Mouse (Mus musculus) heart, postnatal 4 days (tissue): ENCODE results near the gene Sp100. TPM values are rescaled to one million over a fixed set of nuclear protein-coding genes. Genes with fewer than 3 reads are reported as not detected.

Source experiments
- DNase-seq: peaks from one replicate; pipeline ENCODE4 v3.0.0; 2021
- microRNA-seq, 2 experiments: library from miRNA; unstranded; fragments of <30 nt; microRNA quantifications; one replicate each; pipeline ENCODE4 v1.2.0; 2021 to 2022
- total RNA-seq, 2 experiments: library from RNA; stranded (reverse); gene quantifications; 2 replicates each; pipeline ENCODE4 v1.2.3; 2021

Gene Sp100
- total RNA-seq, 2 experiments from 2014 or later, result 3.7 to 3.9 TPM

DNA sequence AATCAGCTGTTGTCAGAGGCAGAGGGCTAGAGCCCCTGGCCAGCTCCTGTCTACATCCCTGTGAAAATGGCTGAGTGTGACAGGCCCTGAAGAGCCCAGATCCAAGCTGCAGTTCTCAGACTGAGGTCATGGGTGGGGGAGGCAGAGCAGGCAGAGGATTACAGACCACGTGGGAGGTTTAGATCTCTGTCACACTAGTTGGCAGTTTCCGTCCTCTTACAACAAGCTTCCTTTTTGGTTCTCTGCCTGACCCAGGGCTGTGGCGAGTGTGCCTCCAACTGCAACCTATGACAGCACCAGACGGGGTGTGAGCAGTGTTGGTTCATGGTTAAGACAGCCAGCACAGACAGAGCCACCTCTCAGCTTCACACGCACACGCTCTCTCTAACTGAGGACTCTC lies 101.7 kb downstream of the Sp100 start:
- DNase-seq, result peak; percentile 25

- no peak for DNase-seq
Measured at GRCm38 (mm10) chr1:85751932-85752680, 102.3 kb downstream of the Sp100 start.

GRCm38 (mm10) chr1:85757531-85758230 lies 107.9 kb downstream of the Sp100 start:
- no peak for DNase-seq

GRCm38 (mm10) chr1:85758231-85758968 lies 108.6 kb downstream of the Sp100 start:
- no peak for DNase-seq

- no peak for DNase-seq
Measured at GRCm38 (mm10) chr1:85758969-85759293, 109.1 kb downstream of the Sp100 start.

Small RNAs within 50 kb of the gene (microRNA-seq; reads per million reads assigned to microRNA genes)
- gene Mir8096, result 0 reads per million in 2 experiments

Other genes with a start within 250 kb of the Sp100 start
- gene G530012D18Rik, start 74.3 kb upstream of the Sp100 start, total RNA-seq, result not detected
- 1 to 10 TPM; 1.8 to 3.2 TPM for gene Sp110, start 51.2 kb upstream of the Sp100 start, total RNA-seq
- 1 to 10 TPM in 1 of 2 experiments, under 1 TPM in 1; 0.88 to 2.1 TPM for gene Sp140, start 49.6 kb upstream of the Sp100 start, total RNA-seq
- gene A630001G21Rik, start 128.7 kb downstream of the Sp100 start, total RNA-seq, result under 1 TPM; 0.54 to 0.88 TPM
- 100 to 1,000 TPM in 1 of 2 experiments, 10 to 100 TPM in 1; 90.7 to 102 TPM for gene Cab39, start 143.5 kb downstream of the Sp100 start, total RNA-seq
- 10 to 100 TPM; 91.3 to 91.5 TPM for gene Itm2c, start 244.3 kb downstream of the Sp100 start, total RNA-seq